8 mouse cellular contexts compared by ENCODE assay signal in the genomic region with DNA sequence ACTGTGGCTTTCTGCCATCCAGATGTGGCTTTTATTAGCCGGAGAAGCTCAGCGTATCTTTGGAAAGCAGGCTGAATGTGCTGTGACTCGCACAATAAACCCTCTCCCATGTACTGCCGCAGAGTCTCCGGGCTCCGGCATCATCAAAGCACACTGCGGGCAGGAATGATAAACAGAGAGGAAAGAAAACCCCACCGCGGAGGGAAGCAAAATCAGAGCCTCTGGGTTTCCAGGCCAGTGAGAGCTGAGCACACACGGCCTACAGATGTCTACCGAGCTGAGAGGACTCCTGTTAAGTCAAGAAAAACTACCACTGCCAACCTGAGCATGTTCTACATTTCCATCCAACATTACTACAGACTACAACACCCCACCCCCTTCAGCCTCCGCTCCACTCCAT. TPM values are rescaled to one million over a fixed set of nuclear protein-coding genes. Genes with fewer than 3 reads are reported as not detected.
DNase-seq lines count a peak whose midpoint lies in the region; ATAC-seq and TF ChIP-seq lines count a peak whose summit lies in the region.

No protein-coding gene starts in this region.

- H3K36me3 ChIP-seq in ES-Bruce4 (ENCODE audit: control insufficient read depth, insufficient read depth, low read length, poor library complexity, severe bottlenecking): peaks cover 5% of the 10 kb centered on the region
- H3K36me3 ChIP-seq in heart, embryonic 14.5 days (ENCODE audit: control insufficient read depth, insufficient read depth, low read length): peaks cover 14% of the 10 kb centered on the region
- H3K36me3 ChIP-seq in liver, embryonic 15.5 days (replicated peaks): no peaks in the 10 kb centered on the region

- peak overlapping the region; percentile 35 for H3K9ac ChIP-seq in ES-Bruce4 (ENCODE audit: low read depth, poor library complexity, severe bottlenecking)
- peak overlapping the region; percentile 92 for H3K9ac ChIP-seq in heart, embryonic 14.5 days (ENCODE audit: low read length)
- H3K9ac ChIP-seq in liver, embryonic 15.5 days: no peak overlapping the region

- DNase-seq in cerebellum, postnatal 25 days: peak; percentile 16 to 33
- DNase-seq in cerebellum, adult 8-10 months: no peak
- no peak for DNase-seq in retina, embryonic 14.5 days (ENCODE audit: low spot score)
- no peak for DNase-seq in ovary, postnatal 10 days (ENCODE audit: low spot score)

- peaks cover 6% of the 10 kb centered on the region for H3K4me1 ChIP-seq in ES-Bruce4 (ENCODE audit: control insufficient read depth, insufficient read depth, low read length)
- peaks cover 45 to 70% of the 10 kb centered on the region in 2 experiments for H3K4me1 ChIP-seq in heart, embryonic 14.5 days (ENCODE audit: control insufficient read depth in 2 of 2, insufficient read depth in 2 of 2, low read length in 2 of 2)
- H3K4me1 ChIP-seq in liver, embryonic 15.5 days (replicated peaks): peaks cover 94% of the 10 kb centered on the region

- TF ChIP-seq POLR2A in ES-Bruce4 (IDR thresholded peaks at IDR 0.05; ENCODE audit: insufficient read depth, low read length): no peak

- no peak for TF ChIP-seq EP300 in ES-Bruce4 (IDR thresholded peaks at IDR 0.05; ENCODE audit: insufficient read depth, low read depth, low read length)

- H3K4me3 ChIP-seq in ES-Bruce4 (ENCODE audit: low read depth, low read length): peak overlapping the region; percentile 20; the same call in 1 of the 2 replicates
- peak overlapping the region; percentile 20 to 81 for H3K4me3 ChIP-seq in heart, embryonic 14.5 days (ENCODE audit: control insufficient read depth in 1 of 2, insufficient read depth in 1 of 2, low read depth in 1 of 2, low read length in 2 of 2)
- peak overlapping the region; percentile 25 for H3K4me3 ChIP-seq in liver, embryonic 15.5 days (replicated peaks)

- 14% methylated on average over 12 of the region's 12 CpGs for WGBS in heart, embryonic 14.5 days
- 46% methylated on average over 12 of the region's 12 CpGs for WGBS in liver, embryonic 15.5 days (ENCODE audit: insufficient replicate concordance)

- TF ChIP-seq CTCF in ES-Bruce4 (IDR thresholded peaks at IDR 0.05; ENCODE audit: low read depth, low read length): no peak

- peak overlapping the region; percentile 80 for H3K4me2 ChIP-seq in heart, embryonic 14.5 days (ENCODE audit: low read length)
- peak overlapping the region; percentile 89 for H3K4me2 ChIP-seq in liver, embryonic 15.5 days

- ATAC-seq in heart, embryonic 14.5 days (ENCODE audit: insufficient number of reproducible peaks, insufficient read depth, low FRiP score, low read depth): no peak
- ATAC-seq in liver, embryonic 15.5 days (ENCODE audit: insufficient read depth): no peak
- ATAC-seq in erythroblast, adult 5-6 weeks (replicated peaks; ENCODE audit: low FRiP score, poor library complexity, severe bottlenecking): no peak

- H3K9me3 ChIP-seq in ES-Bruce4 (replicated peaks; ENCODE audit: control insufficient read depth, insufficient read depth, low read length, poor library complexity, severe bottlenecking): no peaks in the 10 kb centered on the region
- H3K9me3 ChIP-seq in heart, embryonic 14.5 days (ENCODE audit: control insufficient read depth, low read length): no peaks in the 10 kb centered on the region
- no peaks in the 10 kb centered on the region for H3K9me3 ChIP-seq in liver, embryonic 15.5 days (replicated peaks)

- H3K27ac ChIP-seq in ES-Bruce4 (ENCODE audit: insufficient read depth, low read length): no peak overlapping the region
- H3K27ac ChIP-seq in heart, embryonic 14.5 days (replicated peaks in 1 of 2; ENCODE audit: control insufficient read depth in 1 of 2, insufficient read depth in 1 of 2, low read depth in 2 of 2, low read length in 2 of 2): peak overlapping the region in 1 of 2 experiments; percentile 79; a peak in 2 of 4 replicates
- H3K27ac ChIP-seq in liver, embryonic 15.5 days (replicated peaks): 0 out of 2 replicates have a peak overlapping the region, but pooled peaks have one; percentile 24

- no peaks in the 10 kb centered on the region for H3K27me3 ChIP-seq in ES-Bruce4 (ENCODE audit: control insufficient read depth, insufficient read depth, low read length, poor library complexity, severe bottlenecking)
- H3K27me3 ChIP-seq in heart, embryonic 14.5 days (ENCODE audit: control insufficient read depth, insufficient read depth, low read length): no peaks in the 10 kb centered on the region
- peaks cover 17% of the 10 kb centered on the region; the same call in 1 of the 2 replicates for H3K27me3 ChIP-seq in liver, embryonic 15.5 days

RNA-seq across cellular contexts. Expression of a gene that starts 5.0 kb away (rescaled TPM):
- 36.7 and 42.4 TPM in 2 replicates for polyA plus RNA-seq in ES-Bruce4 (2011; ENCODE audit: insufficient read depth, insufficient read length, low read depth, missing spikeins)
- 20.3 and 22.6 TPM in 2 replicates for polyA plus RNA-seq in heart, embryonic 14.5 days (2014; fragmentation: Nextera tagmentation; extraction: Ambion mirVana)
- polyA plus RNA-seq in liver, embryonic 15.5 days (2015; fragmentation: Nextera tagmentation; extraction: Ambion mirVana): 5.7 and 6.5 TPM in 2 replicates
- total RNA-seq in erythroblast, adult 5-6 weeks (2015; ENCODE audit: low replicate concordance): 13.8 and 16.3 TPM in 2 replicates
- total RNA-seq in erythroblast, adult 5-6 weeks (2017; ENCODE audit: low replicate concordance): 8.9 and 15.3 TPM in 2 replicates

RNA-seq across cellular contexts. Expression of a gene that starts 50.1 kb away (rescaled TPM):
- polyA plus RNA-seq in ES-Bruce4 (2011; ENCODE audit: insufficient read depth, insufficient read length, low read depth, missing spikeins): not detected in 2 replicates
- polyA plus RNA-seq in heart, embryonic 14.5 days (2014; fragmentation: Nextera tagmentation; extraction: Ambion mirVana): 58.5 and 60.4 TPM in 2 replicates
- polyA plus RNA-seq in liver, embryonic 15.5 days (2015; fragmentation: Nextera tagmentation; extraction: Ambion mirVana): 0.76 and 1.2 TPM in 2 replicates
- total RNA-seq in erythroblast, adult 5-6 weeks (2015; ENCODE audit: low replicate concordance): not detected in 2 replicates
- total RNA-seq in erythroblast, adult 5-6 weeks (2017; ENCODE audit: low replicate concordance): not detected in 2 replicates

Comparison
In these comparisons a context has a peak if more than half of its experiments do, and no peak if none do; other contexts are left out.
1. DNase-seq: peak in cerebellum, postnatal 25 days (2 of 2); none in cerebellum, adult 8-10 months (single experiment), retina, embryonic 14.5 days (single experiment) and ovary, postnatal 10 days (single experiment).
2. RNA of a gene that starts 50.1 kb away (polyA plus RNA-seq): 58.5 to 60.4 TPM in heart, embryonic 14.5 days; 0.76 to 1.2 TPM in liver, embryonic 15.5 days and not detected in ES-Bruce4; every median in the first group is over 10 times any median in the second.
3. Peak in every context shown above with its lines, with median percentiles within 50 percentile points of each other: H3K4me3 ChIP-seq.